Mouse (Mus musculus): ENCODE measurements at regions not wholly inside any gene's neighbourhood (a gene's known extent, or its start where the extent isn't known, plus 50 kb on each side); places are given as distances from the start of the nearest gene placed in this dataset.
"Not testable (repeated sequence)": the region's sequence is repeated elsewhere in the genome, so short reads cannot be mapped to it uniquely, and the experiment has no call there.

DNA sequence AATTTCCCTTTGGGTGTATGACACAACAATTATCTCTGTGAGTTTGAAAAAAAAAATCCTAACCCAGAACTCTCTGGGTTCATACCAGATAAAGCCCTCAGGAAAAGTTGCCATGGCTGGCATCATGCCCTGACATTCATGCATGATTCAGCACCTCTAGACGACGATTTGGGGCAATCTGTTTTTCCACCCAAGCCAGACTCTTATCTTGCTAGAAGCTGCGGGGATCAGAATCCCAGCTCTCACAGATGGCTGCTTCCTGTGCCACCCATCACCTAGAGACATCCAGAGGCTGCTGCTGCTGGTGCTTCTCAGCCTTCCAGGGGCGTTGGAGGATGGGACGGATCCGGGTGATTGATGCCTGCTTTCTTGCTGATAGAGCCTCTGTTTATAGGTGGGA lies 209.2 kb downstream of the Cd47 start:
- DNase-seq = no peak

DNA sequence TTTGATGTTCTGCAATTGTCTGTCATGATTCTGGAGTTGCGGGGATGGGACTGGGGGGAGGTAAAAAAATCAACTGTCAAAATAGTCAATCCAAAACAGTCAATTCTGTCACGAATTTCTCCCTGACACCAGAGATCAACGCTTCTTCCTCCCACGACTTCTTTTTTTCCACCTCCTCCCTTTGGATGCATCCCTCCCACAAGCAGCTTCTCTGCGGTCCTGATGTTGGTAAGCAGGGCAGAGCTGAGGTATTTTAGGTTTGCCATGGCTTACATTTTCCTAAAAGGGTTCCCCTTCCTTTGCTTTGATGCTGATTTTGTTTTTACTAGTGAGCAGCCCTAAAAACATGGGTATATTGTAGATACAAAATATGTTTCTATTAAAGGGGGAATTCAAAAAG lies 209.7 kb downstream of the Cd47 start:
- no peak for DNase-seq

DNA sequence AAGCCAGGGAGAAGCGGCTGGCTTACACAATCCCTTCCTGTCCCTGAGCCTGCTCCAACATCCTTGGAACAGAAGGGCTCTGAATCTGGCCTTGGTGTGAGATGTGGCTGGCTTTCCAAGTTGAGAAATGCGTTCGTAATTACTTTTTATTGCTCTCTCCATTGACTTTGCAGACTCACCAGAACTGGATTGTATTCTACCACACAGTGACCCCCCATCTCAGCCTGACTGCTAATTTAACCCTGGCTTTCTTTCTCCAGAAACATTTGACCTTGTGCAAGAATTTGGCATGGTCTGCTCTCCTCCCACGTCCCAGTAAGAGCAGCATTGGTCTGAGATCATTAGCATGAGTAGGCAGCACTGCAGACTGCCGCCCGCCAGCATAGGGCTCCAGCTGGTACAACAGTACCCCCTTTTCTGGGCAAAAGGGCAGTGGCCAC lies 210.2 kb downstream of the Cd47 start:
- peak; percentile 57 for DNase-seq

DNA sequence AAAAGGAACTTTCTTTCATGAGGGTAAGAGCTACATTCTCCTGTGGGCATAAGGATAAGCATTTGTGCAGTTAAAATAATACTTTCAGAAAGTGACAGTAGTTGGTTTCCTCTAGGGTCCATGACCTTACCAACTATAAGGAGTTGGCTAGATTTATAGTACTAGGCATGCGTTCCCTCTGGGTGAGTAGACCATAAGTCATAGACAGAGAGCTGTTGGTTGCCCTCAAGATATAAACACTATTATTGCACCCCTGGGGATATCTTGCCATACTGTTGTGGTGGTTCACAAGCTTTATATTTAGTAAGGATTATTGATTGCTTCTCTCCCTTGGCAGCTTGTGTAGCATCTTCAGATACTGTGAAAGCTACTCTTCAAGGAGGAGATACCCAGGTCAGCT lies 223.6 kb downstream of the Cd47 start:
- DNase-seq = no peak

DNA sequence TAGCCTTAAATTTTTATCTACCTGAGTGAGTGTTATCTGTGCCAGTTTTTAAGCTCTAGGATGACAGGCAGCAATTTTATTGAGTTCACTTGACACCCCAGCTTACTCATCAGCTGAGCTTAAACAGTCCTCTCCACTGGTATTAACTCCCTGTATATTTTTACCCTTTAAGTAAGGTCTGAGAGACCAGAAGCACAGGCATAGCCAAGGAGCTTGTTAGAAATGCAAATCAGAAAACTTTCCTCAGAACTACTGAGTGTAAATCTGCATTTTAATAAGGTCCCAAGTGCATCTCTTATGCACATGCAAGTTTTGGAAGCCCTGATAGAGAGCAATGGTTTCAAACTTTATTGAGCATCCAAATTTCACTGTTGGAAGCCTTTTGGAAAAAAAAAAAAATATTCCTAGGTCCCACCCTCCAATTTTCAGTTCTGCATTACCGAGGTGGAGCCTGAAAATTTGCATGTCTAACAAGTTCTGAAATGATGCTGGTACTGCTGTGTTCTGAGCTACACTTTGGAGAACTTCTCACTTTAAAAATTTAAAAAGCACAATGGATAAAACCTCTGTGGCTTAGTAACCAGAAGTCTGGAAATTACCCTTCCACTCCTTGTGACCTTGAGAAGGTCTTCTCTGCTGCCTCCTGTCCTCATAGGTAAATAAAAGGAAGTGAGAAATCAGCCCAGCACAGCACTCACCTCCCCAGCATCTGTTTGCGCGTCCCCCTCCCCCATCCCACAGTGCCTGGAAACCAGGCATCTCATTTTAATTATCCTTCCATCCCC lies 226.0 kb downstream of the Cd47 start:
- no peak for DNase-seq

DNA sequence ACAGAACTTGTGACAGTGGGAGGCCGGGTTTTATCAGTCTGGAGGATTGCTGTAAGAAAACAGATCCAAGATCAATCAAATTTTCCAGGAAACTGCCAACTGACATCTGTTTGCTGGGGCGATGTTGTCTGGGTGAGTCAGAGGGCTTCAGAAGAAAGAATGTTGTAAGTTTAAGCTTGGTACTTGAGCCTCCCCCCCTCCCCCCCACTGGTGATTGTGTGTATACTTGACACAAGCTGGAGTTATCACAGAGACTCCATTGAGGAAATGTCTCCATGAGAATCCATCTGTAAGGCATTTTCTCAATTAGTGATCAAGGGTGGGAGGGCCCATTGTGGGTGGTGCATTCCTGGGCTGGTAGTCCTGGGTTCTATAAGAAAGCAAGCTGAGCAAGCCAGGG lies 226.9 kb downstream of the Cd47 start:
- no peak for DNase-seq

DNA sequence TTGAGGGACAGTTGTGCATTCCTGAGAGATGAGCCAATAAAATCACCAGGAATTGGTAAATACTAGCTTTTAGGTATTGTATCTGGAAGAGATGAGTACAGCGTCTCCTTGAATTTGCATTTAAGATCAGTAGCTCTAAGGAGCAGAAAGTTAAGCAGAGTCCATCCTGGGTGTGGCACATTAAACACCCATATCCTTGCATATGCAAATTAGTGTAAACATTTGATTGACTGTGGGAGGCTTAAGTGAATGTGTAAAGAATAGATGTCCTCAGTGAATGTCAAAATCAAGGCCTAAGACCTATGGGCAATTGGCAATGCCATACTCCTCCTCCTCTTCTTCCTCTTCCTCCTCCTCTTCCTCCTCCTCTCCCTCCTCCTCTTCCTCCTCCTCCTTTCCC lies 229.4 kb downstream of the Cd47 start:
- DNase-seq = no peak

DNA sequence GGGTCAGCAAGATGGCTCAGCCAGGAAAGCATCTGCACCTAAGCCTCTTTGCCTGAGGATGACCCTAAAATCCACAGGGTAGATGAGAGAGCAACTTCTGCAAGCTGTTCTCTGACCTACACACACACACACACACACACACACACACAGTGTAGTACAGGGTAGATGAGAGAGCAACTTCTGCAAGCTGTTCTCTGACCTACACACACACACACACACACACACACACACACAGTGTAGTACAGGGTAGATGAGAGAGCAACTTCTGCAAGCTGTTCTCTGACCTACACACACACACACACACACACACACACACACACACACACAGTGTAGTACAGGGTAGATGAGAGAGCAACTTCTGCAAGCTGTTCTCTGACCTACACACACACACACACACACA lies 230.0 kb downstream of the Cd47 start:
- DNase-seq = not testable (repeated sequence)

DNA sequence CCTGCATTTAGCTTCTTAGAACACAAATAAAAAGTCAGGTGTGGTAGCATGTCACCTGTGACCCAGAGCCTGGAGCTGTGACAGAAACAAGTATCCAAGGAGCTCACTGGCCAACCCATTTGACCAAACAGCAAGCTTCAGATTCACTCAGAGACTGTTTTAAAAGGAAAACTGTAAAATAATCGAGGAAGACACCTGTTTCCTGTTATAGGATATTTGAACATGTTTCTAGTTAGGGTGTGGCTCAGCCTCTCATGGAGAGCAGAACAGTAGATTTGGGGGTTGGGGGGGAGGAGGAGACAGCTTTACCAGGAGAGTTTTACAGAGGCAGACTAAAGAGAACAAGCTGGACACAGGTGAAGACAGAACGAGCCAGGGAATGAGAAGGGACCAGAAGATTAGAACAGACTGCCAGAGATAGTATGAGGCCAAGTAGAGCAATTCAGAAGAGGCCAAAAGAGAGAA lies 230.6 kb downstream of the Cd47 start:
- DNase-seq = no peak

DNA sequence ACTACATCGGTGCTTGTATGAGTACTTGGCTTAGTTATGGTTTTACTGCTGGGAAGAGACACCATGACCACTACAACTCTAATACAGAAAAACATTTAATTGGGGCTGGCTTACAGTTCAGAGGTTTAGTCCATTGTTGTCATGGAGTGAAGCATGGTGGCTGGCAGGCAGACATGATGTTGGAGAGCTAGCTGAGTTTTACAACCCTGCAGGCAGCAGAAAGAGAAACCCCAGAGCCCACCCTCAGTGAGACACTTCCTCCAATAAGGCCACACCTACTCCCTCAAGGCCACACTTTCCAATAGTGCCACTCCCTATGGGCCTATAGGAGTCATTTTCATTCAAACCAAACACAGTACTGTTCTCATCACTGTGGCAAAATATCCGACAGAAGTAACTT lies 232.5 kb downstream of the Cd47 start:
- DNase-seq = no peak

DNA sequence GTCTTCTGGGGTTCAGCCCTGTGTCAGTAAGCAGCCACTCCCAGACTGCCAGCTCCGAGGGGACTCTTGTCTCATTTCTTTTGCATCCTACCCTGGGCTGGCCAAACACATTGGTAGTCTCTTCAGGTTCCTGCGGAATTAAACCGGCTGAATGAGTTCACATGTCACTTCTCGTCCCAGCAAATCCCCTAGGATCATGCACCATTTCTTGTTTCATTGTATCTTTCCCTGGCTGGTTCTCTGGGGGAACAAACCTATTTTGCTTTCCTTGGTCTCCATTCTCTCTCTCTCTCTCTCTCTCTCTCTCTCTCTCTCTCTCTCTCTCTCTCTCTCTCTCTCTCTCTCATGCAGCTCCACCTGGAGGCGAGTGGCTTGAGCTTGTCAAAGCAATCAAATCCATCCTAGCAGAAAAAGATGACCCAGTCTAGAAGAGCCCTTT lies 236.0 kb downstream of the Cd47 start:
- DNase-seq = no peak

DNA sequence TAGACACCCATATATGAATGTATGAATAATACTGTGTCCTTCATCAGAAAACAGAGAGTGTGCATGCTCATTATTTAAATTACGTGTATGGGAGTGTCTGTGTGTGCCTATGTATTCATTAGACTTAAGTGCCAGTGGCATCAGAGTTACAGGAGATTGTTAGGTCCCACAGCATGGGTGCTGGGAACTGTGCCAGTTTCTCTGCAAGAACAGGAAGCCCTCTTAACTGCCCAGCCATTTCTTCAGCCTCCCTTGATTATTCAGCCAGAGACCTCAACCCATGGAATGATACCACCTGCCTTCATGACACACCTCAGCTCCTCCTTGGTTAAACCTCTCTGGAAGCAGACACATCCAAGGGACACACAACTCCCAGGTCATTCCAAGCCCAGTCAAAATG lies 243.8 kb downstream of the Cd47 start:
- no peak for DNase-seq

DNA sequence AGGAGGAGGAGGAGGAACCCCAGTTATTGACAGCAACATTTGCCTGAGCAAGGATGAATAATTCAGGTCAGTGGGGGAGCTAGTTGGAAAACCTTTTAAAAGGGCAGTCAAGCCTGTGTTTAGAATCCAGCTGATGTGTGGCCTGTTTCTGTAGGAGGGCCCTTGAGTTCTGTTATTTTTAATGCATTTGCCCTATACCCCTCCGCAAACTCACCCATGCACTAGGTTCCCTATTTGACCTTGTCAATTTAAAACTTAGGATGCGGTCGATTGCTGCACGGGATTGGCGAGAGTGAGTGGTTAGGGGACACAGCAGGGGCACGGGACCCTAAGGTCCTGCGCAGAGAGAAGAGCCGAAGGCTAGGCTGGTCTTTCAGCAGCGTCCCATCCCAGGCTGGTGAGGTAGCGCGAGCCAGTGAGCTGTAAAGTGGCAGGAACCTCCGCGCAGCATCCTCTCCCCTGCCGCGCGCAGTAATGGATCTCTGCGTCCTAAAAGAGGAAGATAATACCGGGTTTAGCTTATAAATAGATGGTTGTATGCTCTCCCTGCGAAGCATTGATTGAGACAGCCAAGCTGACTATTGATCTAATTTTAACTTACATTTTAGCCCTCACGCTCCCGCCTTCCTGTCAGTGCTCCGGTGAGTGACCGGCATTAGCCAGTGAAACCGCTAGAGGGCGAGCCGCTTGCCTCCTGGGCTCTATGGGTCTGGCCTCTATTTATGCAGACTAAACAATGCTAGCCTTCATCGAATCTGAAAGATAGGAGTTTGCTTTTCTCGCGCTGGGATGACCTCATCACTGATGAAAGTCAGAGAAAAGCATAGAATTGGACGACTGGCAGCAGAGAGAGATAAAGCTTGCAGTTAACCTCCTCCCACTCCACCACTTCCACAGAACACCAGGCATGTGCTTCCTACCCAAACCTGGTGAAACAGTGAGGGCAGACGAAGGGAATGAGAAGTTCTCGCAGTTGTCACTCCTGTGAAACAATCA lies 245.5 kb downstream of the Cd47 start:
- peak; percentile 32 for DNase-seq

DNA sequence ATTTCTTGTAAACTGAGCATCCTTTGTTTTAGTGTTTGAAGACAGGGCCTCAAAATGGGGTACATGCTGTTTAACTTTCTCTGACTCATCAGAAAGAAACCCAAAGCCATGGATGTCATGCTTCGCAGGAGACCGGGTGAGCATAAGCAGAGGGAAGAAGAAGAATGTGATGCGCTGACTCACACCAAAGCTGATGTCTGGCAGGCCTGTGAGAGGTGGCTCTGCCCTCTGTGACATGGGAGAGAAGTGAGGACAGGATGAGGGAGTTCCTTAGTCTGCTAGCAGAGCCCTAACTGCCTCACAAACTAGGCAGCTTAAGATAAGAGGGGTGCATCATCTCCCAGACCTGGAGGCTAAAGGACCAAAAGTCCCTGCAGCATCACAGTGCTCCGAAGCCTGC lies 263.2 kb downstream of the Cd47 start:
- no peak for DNase-seq

DNA sequence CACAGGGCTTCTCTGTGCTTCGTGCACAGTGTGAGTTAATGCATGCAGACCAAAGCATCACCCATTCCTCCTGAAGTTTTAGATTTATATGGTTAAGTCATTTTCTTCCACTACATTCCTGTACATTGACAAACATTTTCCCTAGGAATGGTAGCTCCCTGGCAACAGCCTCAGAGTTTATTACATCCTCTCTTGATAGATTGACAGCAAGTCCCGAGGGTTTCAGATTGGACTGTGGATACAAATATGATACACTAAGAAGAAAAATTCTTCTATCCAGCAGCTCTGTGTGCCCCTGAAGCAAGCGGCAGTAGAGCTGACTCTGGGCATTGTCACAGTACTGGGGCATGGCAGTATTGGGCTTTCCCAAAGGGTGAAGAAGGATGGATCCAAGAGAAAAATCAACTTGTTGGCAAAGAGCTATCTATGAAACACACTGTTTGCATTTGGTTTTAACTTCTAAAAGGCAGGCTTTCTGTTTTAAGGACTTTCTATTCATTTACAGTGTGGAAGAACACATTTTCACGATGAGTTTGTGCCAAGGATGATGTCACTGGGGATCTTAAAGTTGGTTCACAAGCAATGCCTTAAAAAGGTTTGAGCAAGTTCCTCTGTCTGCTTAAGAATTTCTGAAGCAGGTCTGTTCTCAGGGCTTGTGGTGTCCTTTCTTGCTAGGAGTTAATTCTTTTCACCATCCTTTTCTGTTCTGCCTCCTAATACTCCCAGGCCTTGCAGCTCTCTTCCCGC lies 265.2 kb downstream of the Cd47 start:
- DNase-seq = no peak

DNA sequence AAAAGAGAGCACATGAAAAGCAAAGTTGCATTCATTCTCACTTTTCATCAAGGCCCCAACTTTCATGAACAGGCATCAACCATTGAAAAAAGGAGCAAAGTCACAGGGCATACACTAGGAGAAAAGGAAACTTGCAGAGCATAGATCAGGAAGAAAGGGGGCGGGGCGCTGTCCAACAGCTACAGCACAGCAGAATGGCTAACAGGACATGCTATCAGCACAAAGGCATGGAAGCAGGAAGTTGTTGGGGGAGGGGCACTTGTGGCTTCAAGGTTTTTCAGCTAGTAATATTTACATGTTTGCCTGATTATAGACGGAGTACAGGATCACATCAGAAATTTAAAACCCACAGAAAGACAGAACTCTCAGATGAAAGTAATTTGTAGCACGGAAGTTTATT lies 268.7 kb downstream of the Cd47 start:
- DNase-seq = no peak

DNA sequence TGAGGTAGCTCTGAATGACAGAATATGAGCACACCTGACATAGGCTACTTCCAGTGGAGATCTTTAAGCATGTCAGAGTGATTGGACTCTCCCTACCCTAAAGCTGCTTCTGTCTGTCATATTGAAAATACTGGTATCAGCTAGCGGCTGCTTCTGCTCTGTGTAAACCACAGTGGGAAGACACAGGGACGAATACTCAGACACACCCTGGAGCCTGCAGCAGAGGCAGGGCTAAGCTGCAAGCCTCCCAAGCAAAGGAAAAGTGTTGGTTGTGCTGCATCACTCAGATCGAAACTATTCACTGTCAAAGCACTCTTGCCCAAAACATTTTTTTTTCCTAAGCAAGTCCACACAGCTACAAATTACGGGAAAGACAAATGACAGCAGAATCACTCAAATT lies 270.4 kb downstream of the Cd47 start:
- no peak for DNase-seq

DNA sequence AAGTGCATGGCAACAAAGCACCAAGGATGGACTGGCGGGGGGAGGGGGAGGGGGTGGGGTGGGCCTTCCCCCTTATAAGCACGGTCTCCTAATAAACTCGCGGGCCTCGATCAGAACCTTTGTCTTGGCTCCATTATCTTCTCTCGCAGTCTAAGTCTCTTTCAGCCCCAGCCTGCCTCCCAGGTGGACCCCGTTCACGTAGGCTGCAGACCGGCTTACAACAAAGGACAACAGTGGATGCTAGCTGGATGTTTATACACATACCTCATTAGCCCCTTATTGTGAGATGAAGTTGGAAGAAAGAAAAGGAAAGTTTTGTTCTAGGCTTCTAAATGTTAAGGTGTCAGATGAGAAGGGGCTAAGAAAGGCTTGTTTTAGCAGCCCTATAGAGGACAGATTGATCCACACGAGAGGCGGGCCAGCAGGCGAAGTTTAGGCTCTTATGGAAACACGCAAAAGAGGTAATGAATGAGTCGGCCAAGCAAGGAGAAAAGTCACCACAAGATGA lies 272.6 kb downstream of the Cd47 start:
- DNase-seq = no peak

DNA sequence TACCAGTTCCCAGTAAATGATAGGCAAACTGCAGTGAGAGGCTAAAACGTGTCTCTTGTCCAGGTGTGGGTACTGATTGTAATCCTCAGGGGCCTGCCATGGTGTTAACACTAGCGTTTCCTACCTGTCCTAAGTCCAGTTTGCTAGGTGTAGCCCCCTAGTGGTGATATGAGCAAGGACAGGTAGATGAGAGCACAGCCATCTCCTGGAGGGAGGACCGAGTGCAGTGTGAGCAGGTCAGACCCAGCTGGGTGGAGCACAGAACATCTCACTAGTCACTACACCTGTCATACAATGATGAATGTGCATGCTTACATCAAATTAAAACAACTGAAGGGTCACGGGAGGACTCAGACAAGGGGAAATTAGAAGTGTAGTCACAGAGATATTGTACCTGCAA lies 273.6 kb downstream of the Cd47 start:
- DNase-seq = no peak

DNA sequence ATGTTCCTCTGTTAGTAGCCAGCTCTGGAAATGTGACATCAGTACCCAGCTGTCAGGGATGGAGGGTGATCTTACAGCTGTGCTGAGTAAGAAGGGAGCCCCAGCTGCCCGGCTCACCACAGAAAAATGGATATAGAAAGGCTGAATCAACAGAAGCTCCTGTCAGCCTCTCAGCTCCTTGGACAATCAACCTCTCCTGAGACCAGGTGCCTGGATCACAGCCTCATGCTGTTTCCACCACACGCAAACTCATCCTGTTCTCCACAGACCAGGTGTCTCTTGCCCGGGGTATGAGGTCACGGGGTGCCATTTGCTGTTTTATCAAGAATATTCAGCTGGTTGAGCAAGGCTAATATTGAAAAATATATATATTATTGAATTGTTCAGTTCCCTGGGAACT lies 275.3 kb downstream of the Cd47 start:
- no peak for DNase-seq

DNA sequence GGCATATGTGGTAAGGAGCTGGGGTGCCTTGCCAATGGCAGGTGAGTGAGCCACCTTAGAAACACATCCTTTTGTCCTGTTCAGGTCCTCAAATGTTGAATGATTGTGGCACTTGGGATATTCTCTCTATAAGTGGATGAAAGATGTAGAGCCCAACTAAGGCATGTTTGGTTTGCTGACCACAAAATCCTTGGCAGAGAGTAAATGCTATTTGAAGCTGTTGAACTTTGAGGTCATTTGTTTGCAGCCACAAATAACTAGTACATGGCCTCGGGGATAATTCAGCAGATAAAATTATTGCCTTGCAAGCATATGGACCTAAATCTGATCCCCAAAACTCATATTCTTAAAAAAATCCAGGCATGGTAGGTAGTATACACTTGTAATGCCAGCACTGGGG lies 281.2 kb downstream of the Cd47 start:
- DNase-seq = no peak

DNA sequence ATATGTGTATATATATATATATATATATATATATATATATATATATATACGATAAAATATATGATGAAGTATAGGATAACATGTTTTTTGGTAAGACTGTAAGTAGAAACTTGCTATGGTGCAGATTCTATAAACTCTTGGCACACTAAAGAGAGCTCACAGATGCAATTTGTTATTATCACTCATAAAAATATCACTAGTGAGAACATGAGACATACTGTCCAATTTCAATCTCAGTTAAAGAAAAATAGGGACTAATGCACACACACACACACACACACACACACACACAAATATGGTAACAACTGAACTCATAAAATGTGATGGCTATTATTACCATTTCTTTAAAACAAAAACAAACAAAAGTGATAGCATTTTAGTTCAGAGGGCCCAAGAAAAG lies 292.0 kb downstream of the Cd47 start:
- no peak for DNase-seq

All from gastrocnemius, postnatal 25 days (tissue).